Mouse (Mus musculus) cerebellum, postnatal 10 days (tissue): ENCODE measurements at regions not wholly inside any gene's neighbourhood (a gene's known extent, or its start where the extent isn't known, plus 50 kb on each side); places are given as distances from the start of the nearest gene placed in this dataset.
A peak's percentile ranks its signal among the peaks of the same experiment; 100 is the strongest.

Experiments used
- DNase-seq, 2 experiments: peaks; one replicate each; pipeline ENCODE4 v3.0.0; 2021; ENCODE audit warnings: mixed read lengths in 2 of 2

- DNase-seq, result no peak
Measured at GRCm38 (mm10) chr10:96330639-96331487, 194.5 kb downstream of the Gm5426 start.

GRCm38 (mm10) chr10:96332731-96333201 lies 196.4 kb downstream of the Gm5426 start:
- peak; percentile 46 to 58 for DNase-seq

GRCm38 (mm10) chr10:96333224-96333623 lies 196.8 kb downstream of the Gm5426 start:
- peak; percentile 9 to 11 for DNase-seq

- no peak for DNase-seq
Measured at GRCm38 (mm10) chr10:96336271-96336670, 199.9 kb downstream of the Gm5426 start.

GRCm38 (mm10) chr10:96337088-96337666 lies 200.8 kb downstream of the Gm5426 start:
- no peak for DNase-seq

GRCm38 (mm10) chr10:96337797-96338608 lies 201.6 kb downstream of the Gm5426 start:
- no peak for DNase-seq

- DNase-seq, result no peak
Measured at GRCm38 (mm10) chr10:96338609-96338978, 202.2 kb downstream of the Gm5426 start.

GRCm38 (mm10) chr10:96342476-96342875 lies 206.1 kb downstream of the Gm5426 start:
- DNase-seq, result no peak

GRCm38 (mm10) chr10:96343666-96344065 lies 207.3 kb downstream of the Gm5426 start:
- DNase-seq, result no peak

- DNase-seq, result no peak
Measured at GRCm38 (mm10) chr10:96350692-96351091, 214.3 kb downstream of the Gm5426 start.

- DNase-seq, result no peak
Measured at GRCm38 (mm10) chr10:96351320-96351719, 214.9 kb downstream of the Gm5426 start.

GRCm38 (mm10) chr10:96356980-96357624 lies 220.7 kb downstream of the Gm5426 start:
- DNase-seq, result no peak

GRCm38 (mm10) chr10:96357632-96358031 lies 221.2 kb downstream of the Gm5426 start:
- no peak for DNase-seq

- peak; percentile 59 to 68 for DNase-seq
Measured at GRCm38 (mm10) chr10:96358984-96359383, 222.6 kb downstream of the Gm5426 start.

GRCm38 (mm10) chr10:96362211-96362610 lies 225.8 kb downstream of the Gm5426 start:
- no peak for DNase-seq

- DNase-seq, result no peak
Measured at GRCm38 (mm10) chr10:96363867-96364266, 227.5 kb downstream of the Gm5426 start.

- no peak for DNase-seq
Measured at GRCm38 (mm10) chr10:96365101-96365500, 228.7 kb downstream of the Gm5426 start.

GRCm38 (mm10) chr10:96366871-96367270 lies 230.5 kb downstream of the Gm5426 start:
- peak; percentile 62 to 68 for DNase-seq

GRCm38 (mm10) chr10:96370547-96371320 lies 234.3 kb downstream of the Gm5426 start:
- peak in 1 of 2 experiments; percentile 48 for DNase-seq

GRCm38 (mm10) chr10:96371321-96371653 lies 234.9 kb downstream of the Gm5426 start:
- DNase-seq, result peak; percentile 29 to 48

GRCm38 (mm10) chr10:96372616-96373346 lies 236.4 kb downstream of the Gm5426 start:
- DNase-seq, result no peak
